Mouse (Mus musculus) bone marrow macrophage, adult 2 months (primary cell): ENCODE results near the gene 4931428F04Rik.

Source experiments
- CTCF ChIP-seq: IDR thresholded peaks from 2 replicates; pipeline ENCODE4 v1.5.1; 2012; ENCODE audit warnings: low read depth, mild to moderate bottlenecking, low read length, moderate library complexity
- POLR2A ChIP-seq: IDR thresholded peaks from 2 replicates; pipeline ENCODE4 v1.6.1; 2012; ENCODE audit warnings: mild to moderate bottlenecking, low read depth, low read length, borderline replicate concordance

- TF ChIP-seq POLR2A, result no peak
- no peak for TF ChIP-seq CTCF
Measured at GRCm38 (mm10) chr8:105308428-105308827, 18.8 kb upstream of the 4931428F04Rik start.
